Mouse (Mus musculus) stomach, embryonic 16.5 days (tissue): ENCODE results near the gene Pfn1. TPM values are rescaled to one million over a fixed set of nuclear protein-coding genes. Genes with fewer than 3 reads are reported as not detected.
A peak's percentile ranks its signal among the peaks of the same experiment; 100 is the strongest.

Experiments
- ATAC-seq: fragments of 200-750 bp; cut with Nextera tagmentation; 2 replicates; pipeline ENCODE4 v1.8.0; 2017; ENCODE audit warnings: moderate number of reproducible peaks, moderate TSS enrichment; ENCODE audit not compliant: insufficient read depth, low FRiP score
- H3K27ac ChIP-seq: fragments of 300-500 bp; sonication (generic); 2 replicates; pipeline ENCODE4 v1.5.1; 2014; ENCODE audit warnings: low read length
- H3K27me3 ChIP-seq: fragments of 300-500 bp; sonication (generic); 2 replicates; pipeline ENCODE4 v1.6.1; 2014; ENCODE audit warnings: low read length, control low read depth, mixed read lengths; ENCODE audit not compliant: control insufficient read depth, insufficient read depth
- H3K36me3 ChIP-seq: fragments of 300-500 bp; sonication (generic); 2 replicates; pipeline ENCODE4 v1.6.1; 2014; ENCODE audit warnings: low read length; ENCODE audit not compliant: control insufficient read depth, insufficient read depth
- H3K4me1 ChIP-seq: fragments of 300-500 bp; sonication (generic); 2 replicates; pipeline ENCODE4 v1.6.1; 2014; ENCODE audit warnings: low read length, control low read depth, mixed read lengths; ENCODE audit not compliant: control insufficient read depth, insufficient read depth
- H3K4me2 ChIP-seq: fragments of 300-500 bp; sonication (generic); 2 replicates; pipeline ENCODE4 v1.6.1; 2014; ENCODE audit warnings: low read depth, low read length, mixed read lengths
- H3K4me3 ChIP-seq: fragments of 300-500 bp; sonication (generic); replicated peaks from 2 replicates; pipeline ENCODE4 v1.5.1; 2014; ENCODE audit warnings: mild to moderate bottlenecking, low read length
- H3K9ac ChIP-seq: fragments of 300-500 bp; sonication (generic); 2 replicates; pipeline ENCODE4 v1.6.1; 2014; ENCODE audit warnings: low read length
- H3K9me3 ChIP-seq: fragments of 300-500 bp; sonication (generic); replicated peaks from 2 replicates; pipeline ENCODE4 v1.6.1; 2016; ENCODE audit warnings: low read length, control low read depth; ENCODE audit not compliant: control insufficient read depth
- WGBS: fragments of 180-500 bp; shearing (Covaris S2); extraction: QIAGEN DNeasy Blood & Tissue Kit; methylation state at CpG from one replicate; pipeline ENCODE4 v1.1.7; 2014; 5-methylcytosine and 5-hydroxymethylcytosine counted together
- polyA plus RNA-seq: library from polyadenylated mRNA; unstranded; fragments of >200 nt; fragmentation: Nextera tagmentation; extraction: Ambion mirVana; gene quantifications from 2 replicates; pipeline ENCODE4 v1.2.1, GENCODE M21; 2015

Gene Pfn1
- polyA plus RNA-seq, 1 experiment from 2014 or later = 1,820 TPM

GRCm38 (mm10) chr11:70693504-70693903 lies 39.1 kb upstream of the Pfn1 start:
- peaks cover 6% of the 10 kb centered on the region; the same call in 1 of the 2 replicates for H3K4me1 ChIP-seq
- H3K4me2 ChIP-seq = no peak overlapping the region
- ATAC-seq = no peak
- H3K27me3 ChIP-seq = no peaks in the 10 kb centered on the region
- H3K36me3 ChIP-seq = no peaks in the 10 kb centered on the region
- no peaks in the 10 kb centered on the region for H3K9me3 ChIP-seq
- no peak overlapping the region for H3K27ac ChIP-seq
- 62% methylated on average over 3 of the region's 3 CpGs for WGBS
- H3K4me3 ChIP-seq = no peak overlapping the region
- no peak overlapping the region for H3K9ac ChIP-seq

- 42% methylated on average over 4 of the region's 4 CpGs for WGBS
Measured at GRCm38 (mm10) chr11:70689578-70689977, 35.1 kb upstream of the Pfn1 start.

GRCm38 (mm10) chr11:70688372-70688771 lies 33.9 kb upstream of the Pfn1 start:
- peak overlapping the region; percentile 80 for H3K4me2 ChIP-seq
- ATAC-seq = no peak
- H3K9me3 ChIP-seq = no peaks in the 10 kb centered on the region
- H3K9ac ChIP-seq = peak overlapping the region; percentile 95
- H3K4me1 ChIP-seq = peaks cover 19% of the 10 kb centered on the region
- peak overlapping the region; percentile 90 for H3K27ac ChIP-seq
- no peaks in the 10 kb centered on the region for H3K27me3 ChIP-seq
- H3K4me3 ChIP-seq = peak overlapping the region; percentile 85
- WGBS = 16% methylated on average over 8 of the region's 8 CpGs
- no peaks in the 10 kb centered on the region for H3K36me3 ChIP-seq

More at GRCm38 (mm10) chr11:70689578-70689977, 35.1 kb upstream of the Pfn1 start:
- no peak for ATAC-seq
- Histone ChIP-seq H3K4me3 (no peak overlapping the region), H3K9ac (no peak overlapping the region), H3K27ac (no peak overlapping the region), H3K4me2 (no peak overlapping the region), H3K4me1 (peaks cover 19% of the 10 kb centered on the region), H3K9me3 (no peaks in the 10 kb centered on the region), H3K36me3 (no peaks in the 10 kb centered on the region), H3K27me3 (no peaks in the 10 kb centered on the region)

GRCm38 (mm10) chr11:70687601-70688199 lies 33.3 kb upstream of the Pfn1 start, which contains the start of gene Camta2:
TSS of gene Camta2 (minus strand) at chr11:70688105.
- H3K27ac ChIP-seq = peak within 1 kb of the TSS; percentile 90
- peaks cover 19% of the 10 kb centered on the region for H3K4me1 ChIP-seq
- no peaks in the 10 kb centered on the region for H3K27me3 ChIP-seq
- H3K36me3 ChIP-seq = no peaks in the 10 kb centered on the region
- no peaks in the 10 kb centered on the region for H3K9me3 ChIP-seq
- peak within 1 kb of the TSS; percentile 85 for H3K4me3 ChIP-seq
- under 1% methylated on average over 55 of the region's 55 CpGs for WGBS
- H3K4me2 ChIP-seq = peak within 1 kb of the TSS; percentile 80
- peak; percentile 89 for ATAC-seq
- H3K9ac ChIP-seq = peak within 1 kb of the TSS; percentile 95

GRCm38 (mm10) chr11:70686901-70687566 lies 32.6 kb upstream of the Pfn1 start:
- WGBS = 2% methylated on average over 16 of the region's 16 CpGs
- Histone ChIP-seq H3K36me3 (no peaks in the 10 kb centered on the region), H3K9ac (peak overlapping the region; percentile 95), H3K27ac (peak overlapping the region; percentile 90), H3K9me3 (no peaks in the 10 kb centered on the region), H3K4me3 (peak overlapping the region; percentile 85), H3K4me2 (peak overlapping the region; percentile 80), H3K4me1 (peaks cover 23% of the 10 kb centered on the region), H3K27me3 (no peaks in the 10 kb centered on the region)
- peak; percentile 51; the same call in 1 of the 2 replicates for ATAC-seq

GRCm38 (mm10) chr11:70683640-70684039 lies 29.2 kb upstream of the Pfn1 start:
- no peak for ATAC-seq
- H3K36me3 ChIP-seq = peaks cover 5% of the 10 kb centered on the region; the same call in 1 of the 2 replicates
- no peak overlapping the region for H3K27ac ChIP-seq
- no peak overlapping the region for H3K9ac ChIP-seq
- no peak overlapping the region for H3K4me2 ChIP-seq
- H3K4me3 ChIP-seq = no peak overlapping the region
- H3K4me1 ChIP-seq = peaks cover 19% of the 10 kb centered on the region
- H3K9me3 ChIP-seq = no peaks in the 10 kb centered on the region
- WGBS = 85% methylated on average over 5 of the region's 5 CpGs
- no peaks in the 10 kb centered on the region for H3K27me3 ChIP-seq

- Histone ChIP-seq H3K36me3 (peaks cover 5% of the 10 kb centered on the region; the same call in 1 of the 2 replicates), H3K4me2 (no peak overlapping the region), H3K4me3 (no peak overlapping the region), H3K27me3 (no peaks in the 10 kb centered on the region), H3K27ac (no peak overlapping the region), H3K9me3 (no peaks in the 10 kb centered on the region), H3K9ac (0 out of 2 replicates have a peak overlapping the region, but pooled peaks have one; percentile 37), H3K4me1 (peaks cover 13% of the 10 kb centered on the region; the same call in 1 of the 2 replicates)
- 27% methylated on average over 11 of the region's 11 CpGs for WGBS
- 0 out of 2 replicates have a peak, but pooled peaks have one; percentile 18 for ATAC-seq
Measured at GRCm38 (mm10) chr11:70681897-70682581, 27.6 kb upstream of the Pfn1 start.

- Histone ChIP-seq H3K27me3 (no peaks in the 10 kb centered on the region), H3K9me3 (no peaks in the 10 kb centered on the region), H3K9ac (no peak overlapping the region), H3K4me2 (no peak overlapping the region), H3K4me1 (peaks cover 6% of the 10 kb centered on the region; the same call in 1 of the 2 replicates), H3K27ac (no peak overlapping the region), H3K4me3 (no peak overlapping the region), H3K36me3 (peaks cover 5% of the 10 kb centered on the region; the same call in 1 of the 2 replicates)
- WGBS = 69% methylated on average over 12 of the region's 12 CpGs
- ATAC-seq = no peak
Measured at GRCm38 (mm10) chr11:70681170-70681569, 26.7 kb upstream of the Pfn1 start.

- WGBS = 88% methylated on average over 8 of the region's 8 CpGs
- no peaks in the 10 kb centered on the region for H3K9me3 ChIP-seq
- H3K27me3 ChIP-seq = no peaks in the 10 kb centered on the region
- no peak overlapping the region for H3K9ac ChIP-seq
- no peak overlapping the region for H3K27ac ChIP-seq
- H3K4me2 ChIP-seq = no peak overlapping the region
- peaks cover 6% of the 10 kb centered on the region; the same call in 1 of the 2 replicates for H3K4me1 ChIP-seq
- ATAC-seq = no peak
- H3K36me3 ChIP-seq = peaks cover 10% of the 10 kb centered on the region; the same call in 1 of the 2 replicates
- no peak overlapping the region for H3K4me3 ChIP-seq
Measured at GRCm38 (mm10) chr11:70679894-70680293, 25.4 kb upstream of the Pfn1 start.
